ENCODE assay signal across 8 mouse cellular contexts in genomic region chr14:34500309-34500708, GRCm38 (mm10). TPM values are rescaled to one million over a fixed set of nuclear protein-coding genes. Genes with fewer than 3 reads are reported as not detected.
A peak's percentile ranks its signal among the peaks of the same experiment; 100 is the strongest.
DNase-seq lines count a peak whose midpoint lies in the region; ATAC-seq and TF ChIP-seq lines count a peak whose summit lies in the region.
"Had no signal": no experiment of that assay in that cellular context is flagged by ENCODE, and none has a peak within 500 bp of the region (broad histone marks: within the 10 kb centered on the region; RNA-seq: fewer than 3 reads in every experiment).

No protein-coding gene starts in this region.

- TF ChIP-seq EP300 in liver, postnatal 0 days (IDR thresholded peaks at IDR 0.05; ENCODE audit: low read depth) = no peak

- H3K9me3 ChIP-seq in liver, embryonic 12.5 days (replicated peaks) = no peaks in the 10 kb centered on the region
- no peaks in the 10 kb centered on the region for H3K9me3 ChIP-seq in liver, postnatal 0 days (ENCODE audit: low read length)
- H3K9me3 ChIP-seq in forebrain, embryonic 14.5 days (replicated peaks; ENCODE audit: control insufficient read depth, low read length) = no peaks in the 10 kb centered on the region
- no peaks in the 10 kb centered on the region for H3K9me3 ChIP-seq in limb, embryonic 11.5 days (ENCODE audit: control insufficient read depth, low read length)
- H3K9me3 ChIP-seq in stomach, embryonic 15.5 days = no peaks in the 10 kb centered on the region

- 35% methylated on average over 4 of the region's 4 CpGs for WGBS in liver, embryonic 12.5 days (ENCODE audit: insufficient replicate concordance)
- WGBS in liver, postnatal 0 days (ENCODE audit: insufficient replicate concordance) = 27% methylated on average over 4 of the region's 4 CpGs
- 2% methylated on average over 4 of the region's 4 CpGs for WGBS in forebrain, embryonic 14.5 days
- 19% methylated on average over 4 of the region's 4 CpGs for WGBS in limb, embryonic 11.5 days
- WGBS in stomach, embryonic 15.5 days = 6% methylated on average over 4 of the region's 4 CpGs

- H3K36me3 ChIP-seq in liver, embryonic 12.5 days = no peaks in the 10 kb centered on the region
- no peaks in the 10 kb centered on the region for H3K36me3 ChIP-seq in liver, postnatal 0 days (replicated peaks; ENCODE audit: insufficient read depth, low read length)
- no peaks in the 10 kb centered on the region for H3K36me3 ChIP-seq in forebrain, embryonic 14.5 days (ENCODE audit: control insufficient read depth, insufficient read depth, low read length)
- H3K36me3 ChIP-seq in limb, embryonic 11.5 days (ENCODE audit: control insufficient read depth, insufficient read depth, low read length) = no peaks in the 10 kb centered on the region
- no peaks in the 10 kb centered on the region for H3K36me3 ChIP-seq in stomach, embryonic 15.5 days

- H3K27ac ChIP-seq in liver, embryonic 12.5 days = no peak overlapping the region
- no peak overlapping the region for H3K27ac ChIP-seq in liver, postnatal 0 days (ENCODE audit: low read depth)
- no peak overlapping the region for H3K27ac ChIP-seq in forebrain, embryonic 14.5 days (ENCODE audit: low read depth, low read length)
- H3K27ac ChIP-seq in limb, embryonic 11.5 days (replicated peaks; ENCODE audit: low read depth, low read length) = no peak overlapping the region
- H3K27ac ChIP-seq in stomach, embryonic 15.5 days = no peak overlapping the region

- H3K4me2 ChIP-seq in liver, embryonic 12.5 days = peak overlapping the region; percentile 96
- no peak overlapping the region for H3K4me2 ChIP-seq in liver, postnatal 0 days (ENCODE audit: low read depth, low read length)
- H3K4me2 ChIP-seq in forebrain, embryonic 14.5 days (ENCODE audit: low read length) = peak overlapping the region; percentile 55
- peak overlapping the region; percentile 64 for H3K4me2 ChIP-seq in limb, embryonic 11.5 days (ENCODE audit: low read depth, severe bottlenecking)
- H3K4me2 ChIP-seq in stomach, embryonic 15.5 days = peak overlapping the region; percentile 64

- no peak for ATAC-seq in liver, embryonic 12.5 days
- no peak for ATAC-seq in liver, postnatal 0 days
- ATAC-seq in forebrain, embryonic 14.5 days = no peak
- no peak for ATAC-seq in limb, embryonic 11.5 days (ENCODE audit: insufficient number of reproducible peaks, low FRiP score, low TSS enrichment, low read depth)
- no peak for ATAC-seq in stomach, embryonic 15.5 days (ENCODE audit: insufficient read depth, low FRiP score, low read depth)
- no peak for ATAC-seq in granulocyte monocyte progenitor cell, adult 5-6 weeks (replicated peaks; ENCODE audit: poor library complexity, severe bottlenecking)

- H3K9ac ChIP-seq in liver, embryonic 12.5 days = no peak overlapping the region
- no peak overlapping the region for H3K9ac ChIP-seq in liver, postnatal 0 days (replicated peaks)
- H3K9ac ChIP-seq in forebrain, embryonic 14.5 days (ENCODE audit: low read length) = peak overlapping the region; percentile 35; the same call in 1 of the 2 replicates
- H3K9ac ChIP-seq in limb, embryonic 11.5 days (ENCODE audit: low read length) = no peak overlapping the region
- H3K9ac ChIP-seq in stomach, embryonic 15.5 days = no peak overlapping the region

- H3K4me3 ChIP-seq in liver, embryonic 12.5 days = no peak overlapping the region
- no peak overlapping the region for H3K4me3 ChIP-seq in liver, postnatal 0 days (ENCODE audit: low read depth, low read length)
- peak overlapping the region; percentile 83 for H3K4me3 ChIP-seq in forebrain, embryonic 14.5 days (ENCODE audit: low read depth, low read length)
- peak overlapping the region; percentile 90; the same call in 1 of the 2 replicates for H3K4me3 ChIP-seq in limb, embryonic 11.5 days (ENCODE audit: low read depth, low read length)
- peak overlapping the region; percentile 92; the same call in 1 of the 2 replicates for H3K4me3 ChIP-seq in stomach, embryonic 15.5 days (replicated peaks)

- peaks cover 59% of the 10 kb centered on the region for H3K27me3 ChIP-seq in liver, embryonic 12.5 days (replicated peaks)
- peaks cover 32% of the 10 kb centered on the region for H3K27me3 ChIP-seq in liver, postnatal 0 days (ENCODE audit: insufficient read depth, low read length)
- no peaks in the 10 kb centered on the region for H3K27me3 ChIP-seq in forebrain, embryonic 14.5 days (replicated peaks; ENCODE audit: control insufficient read depth, insufficient read depth, low read length)
- H3K27me3 ChIP-seq in limb, embryonic 11.5 days (ENCODE audit: control insufficient read depth, insufficient read depth, low read length) = no peaks in the 10 kb centered on the region
- no peaks in the 10 kb centered on the region for H3K27me3 ChIP-seq in stomach, embryonic 15.5 days (replicated peaks)

- DNase-seq in liver, postnatal 0 days = no peak
- no peak for DNase-seq in forebrain, embryonic 14.5 days (ENCODE audit: low spot score)
- DNase-seq in limb, embryonic 11.5 days (ENCODE audit: low spot score) = no peak
- no peak for DNase-seq in right cerebral cortex, adult 2 months (ENCODE audit: low spot score in 2 of 2)

- no peak for TF ChIP-seq CTCF in liver, postnatal 0 days (IDR thresholded peaks at IDR 0.05; ENCODE audit: low read depth)

- peaks cover 32% of the 10 kb centered on the region for H3K4me1 ChIP-seq in liver, embryonic 12.5 days
- H3K4me1 ChIP-seq in liver, postnatal 0 days (ENCODE audit: insufficient read depth) = peaks cover 11% of the 10 kb centered on the region
- H3K4me1 ChIP-seq in forebrain, embryonic 14.5 days (ENCODE audit: control insufficient read depth, insufficient read depth, low read length) = peaks cover 19% of the 10 kb centered on the region
- H3K4me1 ChIP-seq in limb, embryonic 11.5 days (ENCODE audit: control insufficient read depth, insufficient read depth, low read length) = peaks cover 6% of the 10 kb centered on the region; the same call in 1 of the 2 replicates
- peaks cover 6% of the 10 kb centered on the region; the same call in 1 of the 2 replicates for H3K4me1 ChIP-seq in stomach, embryonic 15.5 days

RNA-seq across cellular contexts. Expression of gene Bmpr1a, which starts 2.8 kb away (rescaled TPM):
- polyA plus RNA-seq in liver, embryonic 12.5 days (2016; fragmentation: Nextera tagmentation; extraction: Ambion mirVana) = 8.6 and 8.8 TPM in 2 replicates
- 4.7 and 5.0 TPM in 2 replicates for polyA plus RNA-seq in liver, postnatal 0 days (2015; fragmentation: Nextera tagmentation; extraction: Ambion mirVana)
- 21.3 and 22.5 TPM in 2 replicates for polyA plus RNA-seq in forebrain, embryonic 14.5 days (2014; fragmentation: Nextera tagmentation; extraction: Ambion mirVana)
- polyA plus RNA-seq in limb, embryonic 11.5 days (2014; fragmentation: Nextera tagmentation; extraction: Ambion mirVana) = 67.2 and 74.5 TPM in 2 replicates
- 47.1 and 49.9 TPM in 2 replicates for polyA plus RNA-seq in stomach, embryonic 15.5 days (2015; fragmentation: Nextera tagmentation; extraction: Ambion mirVana)
- total RNA-seq in granulocyte monocyte progenitor cell, adult 5-6 weeks (2014; fragmentation: Nextera tagmentation) = not detected in 2 replicates
- 0.04 and 0.46 TPM in 2 replicates for total RNA-seq in granulocyte monocyte progenitor cell, adult 5-6 weeks (2017)

RNA-seq across cellular contexts. Expression of gene 9230112D13Rik, which starts 22.3 kb away (rescaled TPM):
- polyA plus RNA-seq in liver, embryonic 12.5 days (2016; fragmentation: Nextera tagmentation; extraction: Ambion mirVana) = not detected in 2 replicates
- not detected in 2 replicates for polyA plus RNA-seq in liver, postnatal 0 days (2015; fragmentation: Nextera tagmentation; extraction: Ambion mirVana)
- polyA plus RNA-seq in forebrain, embryonic 14.5 days (2014; fragmentation: Nextera tagmentation; extraction: Ambion mirVana) = not detected in 2 replicates
- not detected in 2 replicates for polyA plus RNA-seq in limb, embryonic 11.5 days (2014; fragmentation: Nextera tagmentation; extraction: Ambion mirVana)
- polyA plus RNA-seq in stomach, embryonic 15.5 days (2015; fragmentation: Nextera tagmentation; extraction: Ambion mirVana) = not detected in 2 replicates
- not detected in 2 replicates for total RNA-seq in granulocyte monocyte progenitor cell, adult 5-6 weeks (2014; fragmentation: Nextera tagmentation)
- not detected in 2 replicates for total RNA-seq in granulocyte monocyte progenitor cell, adult 5-6 weeks (2017)
- total RNA-seq: left cerebral cortex, adult 8-10 months had no signal

Comparison
In these comparisons a context has a peak if more than half of its experiments do, and no peak if none do; other contexts are left out.
1. H3K4me3 ChIP-seq: peak in forebrain, embryonic 14.5 days (single experiment), limb, embryonic 11.5 days (single experiment) and stomach, embryonic 15.5 days (single experiment); none in liver, embryonic 12.5 days (single experiment) and liver, postnatal 0 days (single experiment).